Mouse (Mus musculus) kidney, postnatal 0 days (tissue): ENCODE results near the gene Iqck. TPM values are rescaled to one million over a fixed set of nuclear protein-coding genes. Genes with fewer than 3 reads are reported as not detected.

ENCODE experiments used
- ATAC-seq: fragments of 200-750 bp; cut with Nextera tagmentation; replicated peaks from 2 replicates; pipeline ENCODE4 v1.8.0; 2017; ENCODE audit warnings: low read depth, moderate number of reproducible peaks, moderate TSS enrichment, moderate library complexity; ENCODE audit not compliant: low FRiP score
- DNase-seq: peaks from one replicate; pipeline ENCODE4 v3.0.0-alpha.2; 2016; ENCODE audit warnings: low spot score
- H3K27ac ChIP-seq: fragments of 300-500 bp; sonication (generic); 2 replicates; pipeline ENCODE4 v1.5.1; 2014; ENCODE audit warnings: mild to moderate bottlenecking
- H3K27me3 ChIP-seq: fragments of 300-500 bp; sonication (generic); 2 replicates; pipeline ENCODE4 v1.6.1; 2014; ENCODE audit warnings: low read length, mixed read lengths; ENCODE audit not compliant: insufficient read depth
- H3K36me3 ChIP-seq: fragments of 300-500 bp; sonication (generic); 2 replicates; pipeline ENCODE4 v1.6.1; 2014; ENCODE audit warnings: low read length, mixed read lengths; ENCODE audit not compliant: insufficient read depth
- H3K4me1 ChIP-seq: fragments of 300-500 bp; sonication (generic); replicated peaks from 2 replicates; pipeline ENCODE4 v1.6.1; 2014; ENCODE audit warnings: antibody characterized with exemption, low read length, mixed read lengths; ENCODE audit not compliant: insufficient read depth
- H3K4me2 ChIP-seq: fragments of 300-500 bp; sonication (generic); 2 replicates; pipeline ENCODE4 v1.6.1; 2014; ENCODE audit warnings: mild to moderate bottlenecking, low read length, moderate library complexity, mixed read lengths
- H3K4me3 ChIP-seq: fragments of 300-500 bp; sonication (generic); replicated peaks from 2 replicates; pipeline ENCODE4 v1.5.1; 2014; ENCODE audit warnings: low read depth, low read length
- H3K9ac ChIP-seq: fragments of 300-500 bp; sonication (generic); 2 replicates; pipeline ENCODE4 v1.6.1; 2014; ENCODE audit warnings: low read depth, low read length
- H3K9me3 ChIP-seq: fragments of 300-500 bp; sonication (generic); replicated peaks from 2 replicates; pipeline ENCODE4 v1.6.1; 2016; ENCODE audit warnings: low read length, inconsistent platforms, mixed read lengths
- CTCF ChIP-seq: IDR thresholded peaks from 2 replicates; pipeline ENCODE4 v1.5.1; 2016; ENCODE audit warnings: antibody characterized with exemption, low read depth, mild to moderate bottlenecking, moderate library complexity
- WGBS: fragments of 180-500 bp; shearing (Covaris S2); extraction: QIAGEN DNeasy Blood & Tissue Kit; methylation state at CpG from one replicate; pipeline ENCODE4 v1.1.7; 2014; 5-methylcytosine and 5-hydroxymethylcytosine counted together
- polyA plus RNA-seq: library from polyadenylated mRNA; unstranded; fragments of >200 nt; fragmentation: Nextera tagmentation; extraction: Ambion mirVana; gene quantifications from 2 replicates; pipeline ENCODE4 v1.2.1, GENCODE M21; 2015

Iqck gene
- polyA plus RNA-seq, 1 experiment from 2014 or later: 2.9 TPM

- TF ChIP-seq CTCF: no peak
- Histone ChIP-seq H3K4me1 (no peaks in the 10 kb centered on the region), H3K9me3 (no peaks in the 10 kb centered on the region), H3K27ac (no peak overlapping the region), H3K4me2 (no peak overlapping the region), H3K9ac (no peak overlapping the region), H3K4me3 (no peak overlapping the region), H3K36me3 (no peaks in the 10 kb centered on the region), H3K27me3 (no peaks in the 10 kb centered on the region)
- no peak for DNase-seq
- 6% methylated on average over 3 of the region's 3 CpGs for WGBS
- ATAC-seq: no peak
Measured at GRCm38 (mm10) chr7:118889046-118889680, 33.6 kb downstream of the Iqck start.

GRCm38 (mm10) chr7:118895469-118896450 lies 40.2 kb downstream of the Iqck start:
- H3K4me2 ChIP-seq: no peak overlapping the region
- H3K36me3 ChIP-seq: no peaks in the 10 kb centered on the region
- DNase-seq (no peak), ATAC-seq (no peak)
- H3K9me3 ChIP-seq: no peaks in the 10 kb centered on the region
- 72% methylated on average over 10 of the region's 10 CpGs for WGBS
- no peak overlapping the region for H3K4me3 ChIP-seq
- H3K27me3 ChIP-seq: no peaks in the 10 kb centered on the region
- H3K27ac ChIP-seq: no peak overlapping the region
- TF ChIP-seq CTCF: no peak
- no peak overlapping the region for H3K9ac ChIP-seq
- no peaks in the 10 kb centered on the region for H3K4me1 ChIP-seq

- no peak overlapping the region for H3K27ac ChIP-seq
- peak; percentile 18; the same call in 1 of the 2 replicates for TF ChIP-seq CTCF
- ATAC-seq (no peak), DNase-seq (no peak)
- H3K36me3 ChIP-seq: no peaks in the 10 kb centered on the region
- H3K4me2 ChIP-seq: no peak overlapping the region
- no peak overlapping the region for H3K4me3 ChIP-seq
- H3K27me3 ChIP-seq: no peaks in the 10 kb centered on the region
- H3K4me1 ChIP-seq: 0 out of 2 replicates have a peak, but pooled peaks cover 4% of the 10 kb centered on the region
- no peaks in the 10 kb centered on the region for H3K9me3 ChIP-seq
- H3K9ac ChIP-seq: no peak overlapping the region
Measured at GRCm38 (mm10) chr7:118898063-118898462, 42.5 kb downstream of the Iqck start.

GRCm38 (mm10) chr7:118900090-118900489 lies 44.5 kb downstream of the Iqck start:
- WGBS: 76% methylated on average over 2 of the region's 2 CpGs
- no peak overlapping the region for H3K27ac ChIP-seq
- no peak overlapping the region for H3K4me3 ChIP-seq
- H3K36me3 ChIP-seq: no peaks in the 10 kb centered on the region
- ATAC-seq (no peak), DNase-seq (no peak)
- no peak for TF ChIP-seq CTCF
- H3K9me3 ChIP-seq: no peaks in the 10 kb centered on the region
- H3K4me2 ChIP-seq: no peak overlapping the region
- 0 out of 2 replicates have a peak, but pooled peaks cover 5% of the 10 kb centered on the region for H3K4me1 ChIP-seq
- H3K27me3 ChIP-seq: no peaks in the 10 kb centered on the region
- H3K9ac ChIP-seq: no peak overlapping the region

- 24% methylated on average over 13 of the region's 13 CpGs for WGBS
- peak overlapping the region; percentile 4; the same call in 1 of the 2 replicates for H3K4me2 ChIP-seq
- H3K4me3 ChIP-seq: no peak overlapping the region
- H3K4me1 ChIP-seq: 0 out of 2 replicates have a peak, but pooled peaks cover 5% of the 10 kb centered on the region
- no peaks in the 10 kb centered on the region for H3K36me3 ChIP-seq
- no peak overlapping the region for H3K9ac ChIP-seq
- H3K9me3 ChIP-seq: no peaks in the 10 kb centered on the region
- peak; percentile 61 for DNase-seq
- H3K27me3 ChIP-seq: no peaks in the 10 kb centered on the region
- H3K27ac ChIP-seq: no peak overlapping the region
- ATAC-seq: peak; percentile 40; the same call in 1 of the 2 replicates
- TF ChIP-seq CTCF: no peak
Measured at GRCm38 (mm10) chr7:118902944-118903343, 47.4 kb downstream of the Iqck start.

GRCm38 (mm10) chr7:118903879-118904278 lies 48.3 kb downstream of the Iqck start:
- Histone ChIP-seq H3K27ac (no peak overlapping the region), H3K9ac (no peak overlapping the region), H3K27me3 (no peaks in the 10 kb centered on the region), H3K36me3 (no peaks in the 10 kb centered on the region), H3K4me2 (no peak overlapping the region), H3K9me3 (no peaks in the 10 kb centered on the region), H3K4me1 (0 out of 2 replicates have a peak, but pooled peaks cover 5% of the 10 kb centered on the region), H3K4me3 (no peak overlapping the region)
- no peak for DNase-seq
- no peak for ATAC-seq
- no peak for TF ChIP-seq CTCF
- WGBS: 89% methylated on average over 9 of the region's 9 CpGs
